Mouse (Mus musculus) G1E (cell line): Measurements from ENCODE around the gene Rhoh.

Experiments
- CTCF ChIP-seq: IDR thresholded peaks from 2 replicates; pipeline ENCODE4 v1.5.1; 2012; ENCODE audit warnings: low read depth, low read length, inconsistent platforms, mixed read lengths
- GATA1 ChIP-seq: IDR thresholded peaks from 2 replicates; pipeline ENCODE4 v1.6.1; 2012; ENCODE audit warnings: borderline replicate concordance, low read length, inconsistent platforms, mixed read lengths
- GATA2 ChIP-seq: IDR thresholded peaks from 2 replicates; pipeline ENCODE4 v1.6.1; 2012; ENCODE audit warnings: low read depth, low read length, inconsistent platforms, borderline replicate concordance
- POLR2AphosphoS5 ChIP-seq: IDR thresholded peaks from 2 replicates; pipeline ENCODE4 v1.6.1; 2012; ENCODE audit warnings: low read depth, low read length, inconsistent platforms; ENCODE audit not compliant: insufficient replicate concordance
- TAL1 ChIP-seq: conservative IDR thresholded peaks from 2 replicates; pipeline ENCODE4 v1.6.1; 2012; ENCODE audit warnings: low read depth, low read length, inconsistent platforms, mixed read lengths

DNA sequence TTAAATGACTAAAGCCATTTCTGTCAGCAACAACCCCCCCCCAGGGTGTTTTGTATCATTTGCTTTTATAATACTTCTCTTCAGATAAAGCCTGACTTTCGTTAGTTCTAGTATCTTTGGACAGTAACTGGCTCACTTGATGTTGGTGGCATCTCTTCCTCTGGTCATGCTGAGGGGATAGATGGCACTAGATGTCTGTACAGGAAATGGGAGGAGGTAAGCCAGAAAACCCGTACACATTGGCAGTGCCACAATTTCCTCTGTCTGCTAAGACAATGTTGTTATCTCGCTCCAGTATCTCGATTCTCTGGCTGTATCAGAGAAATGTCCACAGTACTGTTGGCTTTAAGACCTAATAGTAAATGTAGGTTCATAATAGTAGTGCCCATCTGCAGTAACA is 12.2 kb downstream of the Rhoh start:
- TF ChIP-seq GATA1 (no peak), CTCF (no peak), TAL1 (no peak), POLR2AphosphoS5 (no peak), GATA2 (no peak)
